Mouse (Mus musculus): Measurements from ENCODE around the gene Olfr224.

Olfr224 gene

GRCm38 (mm10) chr11:58518916-58519315 lies 51.4 kb downstream of the Olfr224 start:
- DNase-seq (ENCODE audit: low spot score in 2 of 2), result peak; percentile 75 to 80
